Mouse (Mus musculus) central nervous system, embryonic 11.5 days (tissue): ENCODE results near the gene Megf8. TPM values are rescaled to one million over a fixed set of nuclear protein-coding genes. Genes with fewer than 3 reads are reported as not detected.

Experiments used
- polyA plus RNA-seq: library from polyadenylated mRNA; depleted of rRNA; stranded (reverse); fragments of >200 nt; gene quantifications from 2 replicates; pipeline ENCODE4 v1.2.3, GENCODE M21; 2012; rRNA removed

Gene Megf8
- polyA plus RNA-seq, result 36.0 and 37.9 TPM in 2 replicates

GRCm38 (mm10) chr7:25316532-25317445 is at the start of gene Megf8:
Gene Megf8 (plus strand): TSS chr7:25317164.

GRCm38 (mm10) chr7:25267301-25267750 is 49.6 kb upstream of the Megf8 start, which contains the start of gene Cic:
Gene Cic (plus strand): TSS chr7:25267704.

GRCm38 (mm10) chr7:25297454-25298325 is 19.3 kb upstream of the Megf8 start, which contains the start of gene Pafah1b3:
Gene Pafah1b3 (minus strand): TSS chr7:25297986.

GRCm38 (mm10) chr7:25301063-25301462 is 15.9 kb upstream of the Megf8 start, which contains the start of gene Prr19:
Gene Prr19 (plus strand): TSS chr7:25301411.

GRCm38 (mm10) chr7:25305956-25306613 is 10.9 kb upstream of the Megf8 start, which contains the start of gene Tmem145:
Gene Tmem145 (plus strand): TSS chr7:25306106.

GRCm38 (mm10) chr7:25369058-25369749 is 52.2 kb downstream of the Megf8 start, which contains the start of gene Cnfn:
Gene Cnfn (minus strand): TSS chr7:25369724.

GRCm38 (mm10) chr7:25398610-25399009 is 81.6 kb downstream of the Megf8 start, which contains the start of gene Lipe:
Gene Lipe (minus strand): TSS chr7:25398710.

GRCm38 (mm10) chr7:25412833-25413441 is 96.0 kb downstream of the Megf8 start, which contains the start of gene Cxcl17:
Gene Cxcl17 (minus strand): TSS chr7:25412886.

Other genes with a start within 250 kb of the Megf8 start
- 71.4 and 73.3 TPM in 2 replicates for gene Grik5, start 244.8 kb upstream of the Megf8 start, polyA plus RNA-seq
- 27.9 and 30.8 TPM in 2 replicates for gene Zfp574, start 244.6 kb upstream of the Megf8 start, polyA plus RNA-seq
- 21.3 and 25.0 TPM in 2 replicates for gene Pou2f2, start 137.4 kb upstream of the Megf8 start, polyA plus RNA-seq
- 11.0 and 15.1 TPM in 2 replicates for gene Dedd2, start 96.5 kb upstream of the Megf8 start, polyA plus RNA-seq
- 9.4 and 9.7 TPM in 2 replicates for gene Zfp526, start 95.7 kb upstream of the Megf8 start, polyA plus RNA-seq
- gene Gsk3a, start 79.3 kb upstream of the Megf8 start, polyA plus RNA-seq, result 105 and 132 TPM in 2 replicates
- gene Erf, start 66.4 kb upstream of the Megf8 start, polyA plus RNA-seq, result 39.9 and 44.0 TPM in 2 replicates
- gene Cic, start 49.5 kb upstream of the Megf8 start, polyA plus RNA-seq, result 107 and 115 TPM in 2 replicates
- gene Pafah1b3, start 19.2 kb upstream of the Megf8 start, polyA plus RNA-seq, result 263 and 326 TPM in 2 replicates
- gene Prr19, start 15.8 kb upstream of the Megf8 start, polyA plus RNA-seq, result 0.59 and 1.0 TPM in 2 replicates
- gene Tmem145, start 11.1 kb upstream of the Megf8 start, polyA plus RNA-seq, result 21.0 and 33.4 TPM in 2 replicates
- not detected in 2 replicates for gene Cnfn, start 52.6 kb downstream of the Megf8 start, polyA plus RNA-seq
- gene Lipe, start 81.5 kb downstream of the Megf8 start, polyA plus RNA-seq, result 4.6 and 7.7 TPM in 2 replicates
- gene Cxcl17, start 95.7 kb downstream of the Megf8 start, polyA plus RNA-seq, result not detected in 2 replicates
- gene Ceacam1, start 160.4 kb downstream of the Megf8 start, polyA plus RNA-seq, result 0.61 and 1.2 TPM in 2 replicates
- gene Ceacam2, start 222.7 kb downstream of the Megf8 start, polyA plus RNA-seq, result not detected in 2 replicates